Mouse (Mus musculus) heart, adult 2 months (tissue): ENCODE measurements at regions not wholly inside any gene's neighbourhood (a gene's known extent, or its start where the extent isn't known, plus 50 kb on each side); places are given as distances from the start of the nearest gene placed in this dataset.

Source experiments
- CTCF ChIP-seq: fragments of 200-600 bp; IDR thresholded peaks from 2 replicates; pipeline ENCODE4 v1.8.1; 2022; ENCODE audit warnings: antibody characterized with exemption, mild to moderate bottlenecking, moderate library complexity
- EP300 ChIP-seq: fragments of 200-500 bp; IDR thresholded peaks from 2 replicates; pipeline ENCODE4 v1.6.1; 2011; ENCODE audit warnings: low read depth, low read length, control low read depth; ENCODE audit not compliant: insufficient read depth
- POLR2A ChIP-seq: fragments of 200-500 bp; IDR thresholded peaks from 2 replicates; pipeline ENCODE4 v1.6.1; 2011; ENCODE audit warnings: mild to moderate bottlenecking, low read depth, low read length, control low read depth; ENCODE audit not compliant: insufficient read depth

- TF ChIP-seq POLR2A, result no peak
- TF ChIP-seq CTCF, result no peak
- no peak for TF ChIP-seq EP300
Measured at GRCm38 (mm10) chr14:58500014-58500413, 429.7 kb downstream of the Fgf9 start.
